ENCODE assay signal across 16 mouse cellular contexts in the genomic region with DNA sequence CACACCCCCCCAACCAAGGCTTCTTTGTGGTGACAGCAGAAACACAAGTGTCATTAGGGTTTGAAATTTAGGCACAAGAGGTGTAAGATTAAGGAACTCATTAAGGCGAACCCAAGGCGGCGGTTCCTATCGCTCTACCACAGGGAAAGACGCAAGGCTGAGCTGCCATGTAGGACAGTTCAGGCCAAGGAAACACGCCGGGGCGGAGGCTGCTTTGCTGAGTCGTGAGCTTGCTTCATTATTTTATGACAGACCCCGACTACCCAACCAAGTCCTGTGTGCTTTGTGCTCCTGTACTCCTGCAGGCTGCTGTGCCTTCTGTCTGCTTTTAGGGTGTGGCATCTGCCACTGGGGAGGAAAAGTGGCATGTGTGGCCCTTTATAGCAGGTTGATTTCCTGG. TPM values are rescaled to one million over a fixed set of nuclear protein-coding genes. Genes with fewer than 3 reads are reported as not detected.
DNase-seq lines count a peak whose midpoint lies in the region; ATAC-seq and TF ChIP-seq lines count a peak whose summit lies in the region.
"Had no signal": no experiment of that assay in that cellular context is flagged by ENCODE, and none has a peak within 500 bp of the region (broad histone marks: within the 10 kb centered on the region; RNA-seq: fewer than 3 reads in every experiment).

No protein-coding gene starts in this region.

- peak overlapping the region; percentile 78 for H3K27ac ChIP-seq in midbrain, embryonic 10.5 days (replicated peaks)
- H3K27ac ChIP-seq in midbrain, postnatal 0 days (ENCODE audit: low read depth, low read length): no peak overlapping the region
- H3K27ac ChIP-seq in forebrain, embryonic 13.5 days: peak overlapping the region; percentile 35
- peak overlapping the region; percentile 37; the same call in 1 of the 2 replicates for H3K27ac ChIP-seq in stomach, embryonic 15.5 days
- H3K27ac ChIP-seq: heart, embryonic 15.5 days; hindbrain, embryonic 12.5 days; limb, embryonic 13.5 days; liver, embryonic 15.5 days had no signal

- DNase-seq in midbrain, embryonic 10.5 days (ENCODE audit: low spot score): peak; percentile 59
- no peak for DNase-seq in midbrain, postnatal 0 days (ENCODE audit: low spot score)
- peak; percentile 80 for DNase-seq in large intestine, adult 2 months (ENCODE audit: low read depth, low spot score)
- no peak for DNase-seq in left cerebral cortex, adult 9 months (ENCODE audit: low spot score in 2 of 2)
- no peak for DNase-seq in frontal cortex, postnatal 25 days (ENCODE audit: low spot score in 2 of 2)
- DNase-seq in cerebellum, postnatal 10 days: no peak
- DNase-seq: adrenal gland, postnatal 10 days; cerebellum, adult 2 months; kidney, adult 9 months; lung, postnatal 36 days had no signal

- peaks cover 50% of the 10 kb centered on the region for H3K4me1 ChIP-seq in midbrain, embryonic 10.5 days
- H3K4me1 ChIP-seq in midbrain, postnatal 0 days (ENCODE audit: insufficient read depth, low read length): no peaks in the 10 kb centered on the region
- peaks cover 29% of the 10 kb centered on the region for H3K4me1 ChIP-seq in forebrain, embryonic 13.5 days
- H3K4me1 ChIP-seq in stomach, embryonic 15.5 days: no peaks in the 10 kb centered on the region

- peaks cover 37% of the 10 kb centered on the region for H3K27me3 ChIP-seq in midbrain, embryonic 10.5 days (ENCODE audit: low read depth, poor library complexity, severe bottlenecking)
- H3K27me3 ChIP-seq in midbrain, postnatal 0 days (ENCODE audit: insufficient read depth, low read length): no peaks in the 10 kb centered on the region
- H3K27me3 ChIP-seq in forebrain, embryonic 13.5 days: peaks cover 29% of the 10 kb centered on the region
- no peaks in the 10 kb centered on the region for H3K27me3 ChIP-seq in stomach, embryonic 15.5 days (replicated peaks)
- H3K27me3 ChIP-seq: heart, embryonic 15.5 days; hindbrain, embryonic 12.5 days; limb, embryonic 13.5 days; liver, embryonic 15.5 days had no signal

- no peaks in the 10 kb centered on the region for H3K9me3 ChIP-seq in midbrain, embryonic 10.5 days (replicated peaks)
- no peaks in the 10 kb centered on the region for H3K9me3 ChIP-seq in midbrain, postnatal 0 days (ENCODE audit: low read length)
- H3K9me3 ChIP-seq in forebrain, embryonic 13.5 days (replicated peaks): no peaks in the 10 kb centered on the region
- H3K9me3 ChIP-seq in stomach, embryonic 15.5 days: no peaks in the 10 kb centered on the region
- H3K9me3 ChIP-seq: heart, embryonic 15.5 days; hindbrain, embryonic 12.5 days; limb, embryonic 13.5 days; liver, embryonic 15.5 days had no signal

- 48% methylated on average over 10 of the region's 10 CpGs for WGBS in midbrain, embryonic 10.5 days
- 39% methylated on average over 10 of the region's 10 CpGs for WGBS in midbrain, postnatal 0 days
- 14% methylated on average over 10 of the region's 10 CpGs for WGBS in forebrain, embryonic 13.5 days
- WGBS in large intestine, adult 2 months: 26% methylated on average over 10 of the region's 10 CpGs
- 75% methylated on average over 10 of the region's 10 CpGs for WGBS in stomach, embryonic 15.5 days

- no peak overlapping the region for H3K9ac ChIP-seq in midbrain, postnatal 0 days (replicated peaks; ENCODE audit: low read length, poor library complexity, severe bottlenecking)
- H3K9ac ChIP-seq in forebrain, embryonic 13.5 days: 0 out of 2 replicates have a peak overlapping the region, but pooled peaks have one; percentile 12
- no peak overlapping the region for H3K9ac ChIP-seq in stomach, embryonic 15.5 days
- H3K9ac ChIP-seq: heart, embryonic 15.5 days; hindbrain, embryonic 12.5 days; limb, embryonic 13.5 days; liver, embryonic 15.5 days had no signal

- H3K4me2 ChIP-seq in midbrain, postnatal 0 days (ENCODE audit: low read depth, low read length, poor library complexity, severe bottlenecking): no peak overlapping the region
- H3K4me2 ChIP-seq in forebrain, embryonic 13.5 days: peak overlapping the region; percentile 35
- peak overlapping the region; percentile 11; the same call in 1 of the 2 replicates for H3K4me2 ChIP-seq in stomach, embryonic 15.5 days
- H3K4me2 ChIP-seq: heart, embryonic 15.5 days; limb, embryonic 13.5 days; liver, embryonic 15.5 days had no signal

- no peaks in the 10 kb centered on the region for H3K36me3 ChIP-seq in midbrain, embryonic 10.5 days
- no peaks in the 10 kb centered on the region for H3K36me3 ChIP-seq in midbrain, postnatal 0 days (ENCODE audit: insufficient read depth, low read length)
- H3K36me3 ChIP-seq in forebrain, embryonic 13.5 days (ENCODE audit: poor library complexity, severe bottlenecking): no peaks in the 10 kb centered on the region
- H3K36me3 ChIP-seq in stomach, embryonic 15.5 days: no peaks in the 10 kb centered on the region
- H3K36me3 ChIP-seq: heart, embryonic 15.5 days; hindbrain, embryonic 12.5 days; limb, embryonic 13.5 days; liver, embryonic 15.5 days had no signal

- ATAC-seq in midbrain, postnatal 0 days (ENCODE audit: low FRiP score): no peak
- ATAC-seq in forebrain, embryonic 13.5 days: no peak
- ATAC-seq in stomach, embryonic 15.5 days (ENCODE audit: insufficient read depth, low FRiP score, low read depth): no peak

- no peak for TF ChIP-seq CTCF in midbrain, postnatal 0 days (IDR thresholded peaks at IDR 0.05)

- H3K4me3 ChIP-seq in midbrain, embryonic 10.5 days: peak overlapping the region; percentile 36
- no peak overlapping the region for H3K4me3 ChIP-seq in midbrain, postnatal 0 days (ENCODE audit: low read depth, low read length)
- 0 out of 2 replicates have a peak overlapping the region, but pooled peaks have one; percentile 2 for H3K4me3 ChIP-seq in forebrain, embryonic 13.5 days
- no peak overlapping the region for H3K4me3 ChIP-seq in stomach, embryonic 15.5 days (replicated peaks)
- H3K4me3 ChIP-seq: heart, embryonic 15.5 days; hindbrain, embryonic 12.5 days; limb, embryonic 13.5 days; liver, embryonic 15.5 days had no signal

RNA-seq across cellular contexts. Expression of a gene that starts 2.5 kb away (rescaled TPM):
- 8.9 and 10.8 TPM in 2 replicates for polyA plus RNA-seq in midbrain, embryonic 10.5 days (2016; fragmentation: Nextera tagmentation; extraction: Ambion mirVana)
- total RNA-seq in midbrain, postnatal 0 days (2014; rRNA removed): 62.0 and 73.3 TPM in 2 replicates
- 10.1 and 11.9 TPM in 2 replicates for polyA plus RNA-seq in midbrain, postnatal 0 days (2015; fragmentation: Nextera tagmentation; extraction: Ambion mirVana)
- polyA plus RNA-seq in forebrain, embryonic 13.5 days (2015; fragmentation: Nextera tagmentation; extraction: Ambion mirVana): 11.7 and 12.9 TPM in 2 replicates
- polyA plus RNA-seq in large intestine, adult 2 months (2012; rRNA removed): 9.0 and 16.0 TPM in 2 replicates
- 11.2 and 11.4 TPM in 2 replicates for polyA plus RNA-seq in stomach, embryonic 15.5 days (2015; fragmentation: Nextera tagmentation; extraction: Ambion mirVana)

Comparison
In these comparisons a context has a peak if more than half of its experiments do, and no peak if none do; other contexts are left out.
1. DNase-seq: peak in midbrain, embryonic 10.5 days (single experiment) and large intestine, adult 2 months (single experiment); none in midbrain, postnatal 0 days (single experiment), left cerebral cortex, adult 9 months (0 of 2), frontal cortex, postnatal 25 days (0 of 2) and cerebellum, postnatal 10 days (0 of 2).
2. H3K4me3 ChIP-seq: peak in midbrain, embryonic 10.5 days (single experiment) and forebrain, embryonic 13.5 days (single experiment); none in midbrain, postnatal 0 days (single experiment) and stomach, embryonic 15.5 days (single experiment).